Mouse (Mus musculus) liver, embryonic 13.5 days (tissue): Measurements from ENCODE around the gene Kif2a. TPM values are rescaled to one million over a fixed set of nuclear protein-coding genes. Genes with fewer than 3 reads are reported as not detected.

Experiments
- ATAC-seq: fragments of 200-750 bp; cut with Nextera tagmentation; 2 replicates; pipeline ENCODE4 v1.8.0; 2017; ENCODE audit warnings: low read depth, mild to moderate bottlenecking, moderate number of reproducible peaks, moderate library complexity
- DNase-seq: peaks from one replicate; pipeline ENCODE4 v3.0.0; 2022
- H3K27ac ChIP-seq: fragments of 300-500 bp; sonication (generic); 2 replicates; pipeline ENCODE4 v1.5.1; 2015; ENCODE audit warnings: moderate library complexity, mild to moderate bottlenecking, inconsistent platforms
- H3K27me3 ChIP-seq: fragments of 300-500 bp; sonication (generic); 2 replicates; pipeline ENCODE4 v1.6.1; 2015; ENCODE audit warnings: mild to moderate bottlenecking, inconsistent platforms
- H3K36me3 ChIP-seq: fragments of 300-500 bp; sonication (generic); 2 replicates; pipeline ENCODE4 v1.6.1; 2015; ENCODE audit warnings: mild to moderate bottlenecking, inconsistent platforms
- H3K4me1 ChIP-seq: fragments of 300-500 bp; sonication (generic); replicated peaks from 2 replicates; pipeline ENCODE4 v1.6.1; 2015; ENCODE audit warnings: inconsistent platforms
- H3K4me2 ChIP-seq: fragments of 300-500 bp; sonication (generic); 2 replicates; pipeline ENCODE4 v1.6.1; 2015; ENCODE audit warnings: inconsistent platforms, mild to moderate bottlenecking, moderate library complexity
- H3K4me3 ChIP-seq: fragments of 300-500 bp; sonication (generic); replicated peaks from 2 replicates; pipeline ENCODE4 v1.5.1; 2015; ENCODE audit warnings: mild to moderate bottlenecking, inconsistent platforms
- H3K9ac ChIP-seq: fragments of 300-500 bp; sonication (generic); 2 replicates; pipeline ENCODE4 v1.6.1; 2015; ENCODE audit warnings: mild to moderate bottlenecking, inconsistent platforms
- H3K9me3 ChIP-seq: fragments of 300-500 bp; sonication (generic); replicated peaks from 2 replicates; pipeline ENCODE4 v1.6.1; 2016; ENCODE audit warnings: inconsistent platforms
- WGBS: fragments of 180-500 bp; shearing (Covaris S2); methylation state at CpG from one replicate; pipeline ENCODE4 v1.1.7; 2015; ENCODE audit not compliant: insufficient replicate concordance; 5-methylcytosine and 5-hydroxymethylcytosine counted together
- polyA plus RNA-seq: library from polyadenylated mRNA; unstranded; fragments of >200 nt; fragmentation: Nextera tagmentation; extraction: Ambion mirVana; gene quantifications from 2 replicates; pipeline ENCODE4 v1.2.1, GENCODE M21; 2015

Gene Kif2a
- polyA plus RNA-seq, 1 experiment from 2014 or later = 27.6 TPM

- 65% methylated on average over 6 of the region's 6 CpGs for WGBS
- ATAC-seq = no peak
- peaks cover 10% of the 10 kb centered on the region for H3K4me1 ChIP-seq
- no peak overlapping the region for H3K4me3 ChIP-seq
- H3K4me2 ChIP-seq = no peak overlapping the region
- no peak overlapping the region for H3K27ac ChIP-seq
- no peak for DNase-seq
- no peaks in the 10 kb centered on the region for H3K9me3 ChIP-seq
- H3K9ac ChIP-seq = no peak overlapping the region
- H3K36me3 ChIP-seq = no peaks in the 10 kb centered on the region
- peaks cover 5% of the 10 kb centered on the region; the same call in 1 of the 2 replicates for H3K27me3 ChIP-seq
Observed at GRCm38 (mm10) chr13:107042551-107042950, 20.6 kb upstream of the Kif2a start.

DNA sequence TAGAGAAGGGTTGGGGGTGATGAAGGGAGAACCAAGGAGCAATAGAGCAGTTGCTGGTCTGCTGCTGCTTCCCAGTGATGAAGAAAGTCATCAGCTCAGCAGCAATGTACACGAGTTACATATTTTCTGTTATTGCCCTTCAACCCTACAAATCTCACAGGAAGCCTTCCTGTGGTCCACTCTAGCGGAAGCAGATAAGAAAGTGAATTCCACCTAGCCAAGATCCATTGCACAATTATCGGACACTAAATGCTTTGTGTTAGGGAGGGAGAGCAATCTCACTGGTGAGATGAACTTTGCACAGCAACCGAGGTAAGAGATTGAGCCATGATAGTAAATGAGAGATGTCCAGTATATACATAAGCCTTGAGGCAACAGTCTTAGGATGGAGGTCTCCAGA, 17.6 kb upstream of the Kif2a start:
- ATAC-seq = no peak
- no peak overlapping the region for H3K9ac ChIP-seq

DNA sequence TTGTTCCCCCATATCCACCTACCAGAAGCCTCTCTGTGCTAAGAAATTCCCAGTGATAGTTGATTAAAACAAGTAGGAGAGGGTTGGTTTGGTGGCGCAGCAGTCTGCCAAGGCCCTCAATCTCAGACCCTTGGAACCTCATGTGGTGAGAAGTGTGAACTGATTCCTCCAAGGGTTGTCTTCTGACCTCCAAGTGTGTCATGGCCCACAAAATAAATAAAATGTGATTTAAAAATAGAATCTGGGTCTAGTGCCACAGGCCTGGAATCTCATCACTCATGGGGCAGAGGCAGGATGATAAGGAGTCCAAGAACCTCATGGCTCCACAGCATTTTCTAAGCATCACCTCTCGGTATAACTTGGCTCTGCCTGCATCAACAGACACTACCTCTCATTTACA, 16.4 kb upstream of the Kif2a start:
- Histone ChIP-seq H3K4me1 (peaks cover 27% of the 10 kb centered on the region), H3K4me3 (no peak overlapping the region), H3K4me2 (no peak overlapping the region), H3K36me3 (no peaks in the 10 kb centered on the region), H3K9me3 (no peaks in the 10 kb centered on the region), H3K9ac (no peak overlapping the region), H3K27me3 (peaks cover 5% of the 10 kb centered on the region; the same call in 1 of the 2 replicates), H3K27ac (no peak overlapping the region)
- DNase-seq (no peak), ATAC-seq (no peak)
- WGBS = 79% methylated on average over 2 of the region's 2 CpGs

More for the DNA sequence above, 17.6 kb upstream of the Kif2a start:
- Histone ChIP-seq H3K4me2 (no peak overlapping the region), H3K27ac (no peak overlapping the region), H3K4me1 (peaks cover 29% of the 10 kb centered on the region), H3K27me3 (peaks cover 5% of the 10 kb centered on the region; the same call in 1 of the 2 replicates), H3K4me3 (no peak overlapping the region), H3K9me3 (no peaks in the 10 kb centered on the region), H3K36me3 (no peaks in the 10 kb centered on the region)
- no peak for DNase-seq
- WGBS = 25% methylated on average over 4 of the region's 4 CpGs

DNA sequence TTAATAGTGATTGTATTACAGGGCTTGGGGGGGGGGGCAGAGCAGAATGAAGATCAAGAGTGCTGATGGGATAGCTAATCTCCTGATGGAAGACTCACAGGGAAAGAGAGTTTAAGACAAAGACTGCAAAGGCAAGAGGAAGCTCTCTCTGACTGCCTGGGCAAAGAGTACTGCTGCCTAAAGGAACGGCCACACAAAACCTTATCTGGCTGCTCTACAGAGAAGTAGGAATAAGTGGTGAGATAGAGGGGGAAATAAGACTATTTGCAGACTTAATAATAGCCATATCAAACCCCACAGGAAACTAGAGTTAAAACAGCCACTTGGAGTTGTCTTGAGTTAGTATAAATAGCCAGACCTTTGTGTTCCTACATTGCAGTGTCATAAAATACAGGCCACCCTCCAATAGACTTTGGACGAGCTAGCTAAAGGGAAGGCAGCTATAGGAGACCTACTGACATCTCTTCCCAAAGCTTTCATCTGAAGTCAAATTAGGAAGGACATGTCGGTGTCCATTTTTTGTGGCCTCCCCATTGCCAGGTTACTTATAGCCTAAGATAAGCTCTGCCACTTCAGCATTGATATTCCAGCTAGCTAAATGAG, 13.7 kb upstream of the Kif2a start:
- 39% methylated on average over 3 of the region's 3 CpGs for WGBS
- Histone ChIP-seq H3K4me3 (no peak overlapping the region), H3K4me1 (peaks cover 31% of the 10 kb centered on the region), H3K4me2 (no peak overlapping the region), H3K9ac (no peak overlapping the region), H3K36me3 (no peaks in the 10 kb centered on the region), H3K9me3 (no peaks in the 10 kb centered on the region), H3K27ac (peak overlapping the region; percentile 9; the same call in 1 of the 2 replicates), H3K27me3 (peaks cover 5% of the 10 kb centered on the region; the same call in 1 of the 2 replicates)
- no peak for DNase-seq
- ATAC-seq = no peak

DNA sequence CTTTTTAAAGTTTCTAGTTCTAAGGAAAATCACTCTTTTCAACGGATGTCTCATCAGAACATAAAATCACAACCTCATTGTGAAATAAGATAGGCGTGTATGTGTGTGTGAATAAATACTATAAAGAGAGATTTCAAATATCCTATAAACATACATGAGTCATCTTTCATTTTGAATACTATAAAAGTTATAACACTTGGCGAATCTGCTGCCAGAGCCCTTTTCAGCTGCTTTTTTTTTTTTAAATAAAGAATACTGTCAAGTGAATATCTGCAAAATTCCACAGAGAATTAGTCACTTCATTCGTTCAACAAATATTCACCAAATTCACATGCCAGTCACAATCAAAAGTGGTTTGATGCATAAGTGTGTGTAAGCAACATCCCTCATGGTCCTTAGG, 13.2 kb upstream of the Kif2a start:
- no peak overlapping the region for H3K27ac ChIP-seq
- peak overlapping the region; percentile 34; the same call in 1 of the 2 replicates for H3K4me2 ChIP-seq
- DNase-seq = no peak
- ATAC-seq = no peak
- H3K4me3 ChIP-seq = peak overlapping the region; percentile 35
- peaks cover 31% of the 10 kb centered on the region for H3K4me1 ChIP-seq
- no peaks in the 10 kb centered on the region for H3K36me3 ChIP-seq
- H3K9me3 ChIP-seq = no peaks in the 10 kb centered on the region
- peaks cover 5% of the 10 kb centered on the region; the same call in 1 of the 2 replicates for H3K27me3 ChIP-seq
- 72% methylated on average over 4 of the region's 4 CpGs for WGBS
- H3K9ac ChIP-seq = no peak overlapping the region

DNA sequence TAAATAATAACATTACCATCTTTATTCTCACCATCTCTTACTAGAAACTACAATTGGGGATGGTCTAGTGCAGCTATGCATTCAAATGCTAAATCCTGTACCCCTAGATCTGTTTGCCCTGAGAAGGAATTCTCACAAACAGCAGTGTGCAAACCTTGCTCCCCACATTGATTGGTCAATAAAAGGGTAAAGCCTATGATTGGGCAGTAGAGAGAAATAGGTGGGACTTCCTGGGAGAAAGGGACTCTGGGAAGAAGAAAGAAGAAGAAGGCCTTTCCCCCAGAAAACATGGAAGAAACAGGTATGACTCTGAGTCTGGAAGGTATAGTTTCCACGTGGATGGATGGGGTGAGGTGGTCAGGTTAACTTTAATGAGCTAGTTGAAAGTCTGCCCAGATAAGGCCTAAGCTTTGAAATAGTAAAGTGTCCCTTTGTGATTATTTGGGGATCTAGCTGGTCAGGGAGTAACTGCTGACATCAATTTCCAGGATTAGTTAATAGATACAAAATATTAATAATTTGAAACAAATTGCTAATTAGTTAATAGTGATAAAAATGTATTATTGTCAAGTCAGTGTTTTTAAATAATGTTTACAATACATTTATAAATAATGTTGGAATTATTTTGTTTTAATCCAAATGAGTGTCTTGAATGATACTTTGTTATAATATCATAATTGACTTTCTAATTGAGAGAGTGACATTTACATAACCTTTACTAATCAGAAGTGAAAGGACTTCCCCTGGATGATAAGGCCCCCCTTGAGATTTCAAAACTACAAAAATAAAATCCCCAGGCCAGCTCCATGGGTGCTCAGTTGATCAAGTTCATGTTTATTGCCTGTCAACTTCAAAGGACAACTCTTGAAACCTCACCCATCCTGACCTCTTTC, 12.3 kb upstream of the Kif2a start:
- no peaks in the 10 kb centered on the region for H3K9me3 ChIP-seq
- H3K4me1 ChIP-seq = peaks cover 28% of the 10 kb centered on the region
- H3K27me3 ChIP-seq = peaks cover under 1% of the 10 kb centered on the region; the same call in 1 of the 2 replicates
- H3K4me3 ChIP-seq = peak overlapping the region; percentile 40
- 0 out of 2 replicates have a peak overlapping the region, but pooled peaks have one; percentile 22 for H3K27ac ChIP-seq
- no peaks in the 10 kb centered on the region for H3K36me3 ChIP-seq
- no peak for DNase-seq
- 49% methylated on average over 1 of the region's 1 CpGs for WGBS
- peak; percentile 80 for ATAC-seq
- H3K9ac ChIP-seq = no peak overlapping the region
- H3K4me2 ChIP-seq = peak overlapping the region; percentile 34

DNA sequence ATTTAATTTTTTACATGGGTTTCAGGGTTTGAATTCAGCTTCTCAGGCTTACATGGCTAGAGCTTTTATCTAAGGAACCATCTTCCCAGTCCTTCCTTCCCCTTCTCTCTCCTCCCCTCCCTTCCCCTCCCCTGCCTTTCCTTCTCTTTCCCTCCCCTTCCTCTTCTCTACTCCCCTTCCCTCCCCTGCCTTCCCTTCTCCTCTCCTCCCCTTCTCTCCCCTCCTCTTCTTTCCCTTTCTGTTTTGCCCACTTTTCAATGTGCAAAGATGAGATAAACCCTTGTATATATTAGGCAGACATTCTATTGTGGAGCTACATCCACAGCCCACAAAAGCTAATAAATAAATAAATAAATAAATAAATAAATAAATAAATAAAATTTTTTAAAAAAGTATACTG, 9.3 kb upstream of the Kif2a start:
- no peaks in the 10 kb centered on the region for H3K27me3 ChIP-seq
- ATAC-seq = no peak
- H3K27ac ChIP-seq = no peak overlapping the region
- H3K4me1 ChIP-seq = peaks cover 22% of the 10 kb centered on the region
- H3K4me2 ChIP-seq = no peak overlapping the region
- no peak for DNase-seq
- no peak overlapping the region for H3K4me3 ChIP-seq
- no peaks in the 10 kb centered on the region for H3K9me3 ChIP-seq
- H3K36me3 ChIP-seq = no peaks in the 10 kb centered on the region
- H3K9ac ChIP-seq = no peak overlapping the region

- Histone ChIP-seq H3K36me3 (no peaks in the 10 kb centered on the region), H3K27me3 (no peaks in the 10 kb centered on the region), H3K4me2 (no peak overlapping the region), H3K27ac (no peak overlapping the region), H3K9ac (no peak overlapping the region), H3K4me3 (no peak overlapping the region), H3K9me3 (0 out of 2 replicates have a peak, but pooled peaks cover 2% of the 10 kb centered on the region), H3K4me1 (peaks cover 30% of the 10 kb centered on the region)
- ATAC-seq (no peak), DNase-seq (no peak)
- 67% methylated on average over 4 of the region's 4 CpGs for WGBS
Observed at GRCm38 (mm10) chr13:107027218-107027617, 5.3 kb upstream of the Kif2a start.

DNA sequence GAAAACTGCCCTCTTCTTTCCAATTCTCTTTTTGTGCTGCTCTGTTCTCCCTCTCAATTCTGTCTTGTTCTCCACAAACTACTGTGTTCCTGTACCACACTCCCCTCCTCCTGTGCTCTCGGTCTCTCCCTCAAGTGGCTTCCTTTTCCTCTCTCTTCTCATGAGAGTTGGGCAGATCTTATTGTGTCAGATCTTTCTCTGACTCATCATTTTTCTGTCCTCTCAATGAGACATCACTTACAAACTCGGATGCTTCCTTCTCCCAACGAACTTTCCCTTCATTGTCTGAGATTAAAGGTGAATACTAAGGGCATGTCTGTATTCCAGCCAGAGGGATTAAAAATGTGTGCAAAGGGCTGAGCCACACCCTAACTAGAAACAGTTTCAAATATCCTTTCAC, 3.7 kb upstream of the Kif2a start:
- Histone ChIP-seq H3K36me3 (no peaks in the 10 kb centered on the region), H3K27ac (peak overlapping the region; percentile 43), H3K4me1 (peaks cover 27% of the 10 kb centered on the region), H3K9ac (peak overlapping the region; percentile 1; the same call in 1 of the 2 replicates), H3K9me3 (0 out of 2 replicates have a peak, but pooled peaks cover 2% of the 10 kb centered on the region), H3K27me3 (no peaks in the 10 kb centered on the region), H3K4me3 (no peak overlapping the region), H3K4me2 (no peak overlapping the region)
- no peak for DNase-seq
- 19% methylated on average over 3 of the region's 3 CpGs for WGBS
- ATAC-seq = no peak

- 2% methylated on average over 74 of the region's 97 CpGs for WGBS
- DNase-seq (peak; percentile 70), ATAC-seq (peak; percentile 94)
- Histone ChIP-seq H3K36me3 (peaks cover 13% of the 10 kb centered on the region; the same call in 1 of the 2 replicates), H3K9me3 (0 out of 2 replicates have a peak, but pooled peaks cover 2% of the 10 kb centered on the region), H3K9ac (peak overlapping the region; percentile 98), H3K4me1 (peaks cover 53% of the 10 kb centered on the region), H3K27ac (peak overlapping the region; percentile 96), H3K4me2 (peak overlapping the region; percentile 93), H3K27me3 (no peaks in the 10 kb centered on the region), H3K4me3 (peak overlapping the region; percentile 99)
Observed at GRCm38 (mm10) chr13:107022266-107023171, 593 bp upstream of the Kif2a start.
